Mouse (Mus musculus) spleen, adult 2 months (tissue): Measurements from ENCODE around the gene Tmbim4.

Experiments used
- CTCF ChIP-seq: fragments of 200-500 bp; IDR thresholded peaks from 2 replicates; pipeline ENCODE4 v1.5.1; 2011; ENCODE audit warnings: mild to moderate bottlenecking, inconsistent platforms; ENCODE audit not compliant: insufficient read depth, insufficient read length, insufficient replicate concordance; ENCODE audit errors: extremely low read depth
- POLR2A ChIP-seq: fragments of 200-500 bp; IDR thresholded peaks from 2 replicates; pipeline ENCODE4 v1.6.1; 2011; ENCODE audit warnings: low read depth, low read length, inconsistent platforms

GRCm38 (mm10) chr10:120160533-120160932 lies 40.9 kb upstream of the Tmbim4 start:
- TF ChIP-seq CTCF (no peak), POLR2A (no peak)
